Mouse (Mus musculus) urinary bladder, postnatal 4 days (tissue): ENCODE data around the gene Sh3bgrl3.
"Not testable (repeated sequence)": the region's sequence is repeated elsewhere in the genome, so short reads cannot be mapped to it uniquely, and the experiment has no call there.

Source experiments
- DNase-seq, 2 experiments: peaks; one replicate each; pipeline ENCODE4 v3.0.0; 2021 to 2022; ENCODE audit warnings: low spot score in 2 of 2

Gene Sh3bgrl3

GRCm38 (mm10) chr4:134128221-134128982, at the start of gene Sh3bgrl3:
Sh3bgrl3 (minus strand) TSS chr4:134128789.
- DNase-seq, result peak; percentile 83 to 85

GRCm38 (mm10) chr4:134172391-134172790, 43.8 kb upstream of the Sh3bgrl3 start:
- DNase-seq, result no peak

DNA sequence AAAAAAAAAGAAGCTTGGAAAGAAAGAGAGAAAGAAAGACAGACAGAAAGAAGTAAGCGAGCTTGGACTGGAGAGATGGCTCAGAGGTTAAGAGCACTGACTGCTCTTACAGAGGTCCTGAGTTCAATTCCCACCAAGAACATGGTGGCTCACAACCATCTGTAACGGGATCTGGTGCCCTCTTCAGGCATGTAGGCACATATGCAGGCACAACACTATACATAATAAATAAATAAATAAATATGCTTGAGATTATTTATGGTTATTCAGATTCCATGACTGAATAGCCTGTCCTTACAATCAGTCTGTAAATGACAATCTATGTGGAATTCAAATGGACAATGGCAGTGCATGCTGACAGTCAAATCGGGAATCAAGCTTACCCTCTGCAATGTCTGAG, 38.3 kb upstream of the Sh3bgrl3 start:
- no peak for DNase-seq

- DNase-seq, result no peak
These were observed 37.2 kb upstream of the Sh3bgrl3 start for GRCm38 (mm10) chr4:134165548-134166465.

- DNase-seq, result no peak
These were observed 36.4 kb upstream of the Sh3bgrl3 start for GRCm38 (mm10) chr4:134165024-134165423.

DNA sequence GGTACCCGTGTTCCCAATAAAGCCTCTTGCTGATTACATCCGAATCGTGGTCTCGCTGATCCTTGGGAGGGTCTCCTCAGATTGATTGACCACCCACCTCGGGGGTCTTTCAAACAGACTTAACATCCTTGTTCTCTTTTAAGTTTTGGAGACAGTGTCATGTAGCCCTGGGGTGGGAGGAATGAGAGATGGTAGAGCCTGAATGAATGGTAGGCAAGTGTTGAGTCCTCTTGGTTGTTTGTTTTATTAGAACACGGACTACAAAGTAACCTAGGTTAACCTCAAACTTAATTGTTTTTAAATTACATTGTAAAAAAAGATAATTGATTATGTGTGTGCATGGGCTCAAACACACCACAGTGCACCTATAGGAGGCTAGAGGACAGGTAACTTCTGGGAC, 36.0 kb upstream of the Sh3bgrl3 start:
- DNase-seq, result no peak

DNA sequence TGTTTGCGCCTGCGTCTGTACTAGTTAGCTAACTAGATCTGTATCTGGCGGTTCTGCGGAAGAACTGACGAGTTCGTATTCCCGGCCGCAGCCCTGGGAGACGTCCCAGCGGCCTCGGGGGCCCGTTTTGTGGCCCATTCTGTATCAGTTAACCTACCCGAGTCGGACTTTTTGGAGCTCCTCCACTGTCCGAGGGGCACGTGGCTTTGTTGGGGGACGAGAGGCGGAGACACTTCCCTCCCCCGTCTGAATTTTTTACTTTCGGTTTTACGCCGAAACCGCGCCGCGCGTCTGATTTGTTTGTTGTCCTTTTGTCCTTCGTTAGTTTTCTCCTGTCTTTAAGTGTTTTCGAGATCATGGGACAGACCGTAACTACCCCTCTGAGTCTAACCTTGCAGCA, 31.5 kb upstream of the Sh3bgrl3 start:
- not testable (repeated sequence) for DNase-seq

DNA sequence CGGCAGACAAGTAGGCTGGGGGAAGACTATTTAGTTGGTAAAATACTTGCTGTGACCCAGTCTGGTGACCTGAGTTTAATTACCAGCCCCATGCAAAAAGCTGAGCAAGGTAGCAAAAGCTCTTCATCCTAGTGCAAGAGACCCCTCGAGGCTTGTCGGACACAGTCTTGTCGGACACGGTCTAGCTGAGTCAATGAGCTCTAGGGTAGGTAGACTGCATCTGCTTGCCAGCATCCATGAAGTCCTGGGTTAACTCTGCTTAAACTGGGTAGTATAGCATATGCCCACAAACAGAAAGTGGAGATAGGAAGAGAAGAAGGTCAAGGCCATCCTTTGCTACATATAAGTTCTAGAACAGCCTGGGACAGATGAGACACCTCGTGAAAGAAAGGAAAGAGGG, 30.2 kb upstream of the Sh3bgrl3 start:
- DNase-seq, result no peak

- no peak for DNase-seq
These were observed 29.0 kb upstream of the Sh3bgrl3 start for GRCm38 (mm10) chr4:134157558-134157957.

- no peak for DNase-seq
These were observed 28.2 kb upstream of the Sh3bgrl3 start for GRCm38 (mm10) chr4:134156744-134157143.

DNA sequence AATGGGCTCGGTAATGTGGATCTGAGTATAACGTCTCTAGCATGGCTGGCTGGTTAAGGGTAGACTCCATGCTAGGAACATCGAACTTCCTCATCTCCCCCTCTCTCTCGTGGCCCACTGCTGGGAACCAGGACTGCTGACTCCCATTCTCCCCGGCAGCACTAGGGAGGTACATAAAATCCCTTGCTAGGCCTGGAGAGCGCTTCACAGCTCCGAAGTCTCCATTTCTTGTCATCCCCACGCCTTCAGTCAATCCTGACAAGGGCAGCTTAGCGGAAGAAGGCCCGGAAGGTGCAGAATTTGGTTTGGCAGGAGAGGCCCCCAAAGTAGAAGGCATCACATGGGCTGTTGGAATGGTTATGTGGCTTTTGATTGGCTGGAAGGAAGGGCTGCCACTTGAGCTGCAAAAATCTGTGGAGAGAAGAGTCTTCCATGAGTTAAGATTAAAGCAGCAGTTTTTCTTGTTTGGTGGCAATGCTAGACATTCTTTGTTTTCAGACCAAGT, 27.4 kb upstream of the Sh3bgrl3 start:
- no peak for DNase-seq

- no peak for DNase-seq
These were observed 26.9 kb upstream of the Sh3bgrl3 start for GRCm38 (mm10) chr4:134155531-134155930.

DNA sequence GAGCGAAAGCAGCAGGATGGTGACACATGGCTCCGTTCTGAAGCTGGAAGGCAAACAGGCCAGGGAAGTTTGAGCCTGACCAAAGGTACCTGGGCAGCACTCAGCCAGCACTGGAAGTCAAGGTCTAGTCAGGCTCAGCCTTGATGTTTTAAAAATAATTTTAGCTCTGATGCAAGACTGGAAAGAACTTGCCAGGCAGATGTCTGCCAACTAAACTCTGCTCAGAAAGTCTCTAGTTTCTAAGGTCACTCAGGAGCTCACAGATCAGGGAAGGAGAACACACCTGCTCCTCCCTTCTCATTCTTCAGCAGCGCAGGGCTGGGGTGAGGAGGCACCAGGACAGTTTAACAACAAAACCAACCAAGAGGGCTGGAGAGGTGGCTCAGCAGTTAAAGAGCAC, 25.8 kb upstream of the Sh3bgrl3 start:
- no peak for DNase-seq

- DNase-seq, result no peak
These were observed 25.1 kb upstream of the Sh3bgrl3 start for GRCm38 (mm10) chr4:134153656-134154055.

DNA sequence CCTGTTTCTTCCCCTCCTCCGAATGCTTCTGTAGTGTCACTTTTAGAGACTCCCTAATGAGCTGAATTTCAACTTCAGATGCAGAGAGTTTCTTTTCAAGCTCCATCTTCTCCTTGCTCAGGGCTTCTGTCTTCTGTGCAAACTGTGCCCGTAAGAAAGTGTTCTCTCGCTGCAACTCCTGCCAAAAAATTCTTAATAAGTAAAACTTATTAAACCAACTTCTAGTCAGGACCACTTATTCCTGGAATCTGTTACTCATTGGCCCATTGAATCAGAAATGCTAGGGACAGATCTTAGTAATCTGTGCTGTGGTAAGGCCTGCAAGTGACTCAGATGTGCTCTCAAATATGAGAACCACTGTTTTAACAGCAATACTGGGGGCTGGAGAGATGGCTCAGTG, 23.5 kb upstream of the Sh3bgrl3 start:
- DNase-seq, result no peak

DNA sequence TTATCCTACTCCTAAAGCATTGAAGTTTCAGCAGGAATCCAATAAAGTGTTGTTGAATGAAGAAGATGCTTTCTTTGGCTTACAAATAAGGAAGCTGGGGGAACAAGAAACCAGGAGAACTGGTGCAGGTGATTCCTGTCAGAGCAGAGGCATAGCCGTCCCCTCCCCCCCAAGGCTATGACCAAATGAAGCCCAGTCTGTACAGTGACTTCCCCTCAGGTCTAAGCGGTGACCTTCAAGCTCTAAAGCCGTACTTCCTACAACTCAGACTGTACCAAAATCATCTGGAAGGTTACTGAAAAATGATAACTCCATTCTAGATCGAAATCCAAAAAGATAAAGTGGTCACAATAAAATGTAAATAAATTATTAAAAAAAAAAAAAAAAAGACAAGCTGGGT, 20.8 kb upstream of the Sh3bgrl3 start:
- DNase-seq, result no peak

- DNase-seq, result not testable (repeated sequence)
These were observed 15.7 kb upstream of the Sh3bgrl3 start for GRCm38 (mm10) chr4:134144297-134144696.

DNA sequence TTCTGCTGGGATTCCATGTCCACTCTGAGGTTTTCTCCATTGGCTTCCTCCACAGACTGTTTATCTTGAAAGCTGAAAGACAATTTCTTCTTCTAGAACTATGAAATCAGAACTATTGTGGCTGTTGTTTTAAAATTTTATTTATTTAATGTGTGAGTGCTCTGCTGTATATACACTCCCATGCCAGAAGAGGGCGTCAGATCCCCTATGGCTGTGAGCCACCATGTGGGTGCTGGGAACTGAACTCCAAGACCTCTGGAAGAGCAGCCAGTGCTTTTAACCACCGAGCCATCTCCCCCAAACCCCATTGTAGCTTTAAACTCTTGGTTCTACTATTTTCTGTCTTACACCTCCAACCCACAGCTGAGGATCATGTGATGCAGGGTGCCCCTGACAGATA, 10.3 kb upstream of the Sh3bgrl3 start:
- DNase-seq, result no peak

DNA sequence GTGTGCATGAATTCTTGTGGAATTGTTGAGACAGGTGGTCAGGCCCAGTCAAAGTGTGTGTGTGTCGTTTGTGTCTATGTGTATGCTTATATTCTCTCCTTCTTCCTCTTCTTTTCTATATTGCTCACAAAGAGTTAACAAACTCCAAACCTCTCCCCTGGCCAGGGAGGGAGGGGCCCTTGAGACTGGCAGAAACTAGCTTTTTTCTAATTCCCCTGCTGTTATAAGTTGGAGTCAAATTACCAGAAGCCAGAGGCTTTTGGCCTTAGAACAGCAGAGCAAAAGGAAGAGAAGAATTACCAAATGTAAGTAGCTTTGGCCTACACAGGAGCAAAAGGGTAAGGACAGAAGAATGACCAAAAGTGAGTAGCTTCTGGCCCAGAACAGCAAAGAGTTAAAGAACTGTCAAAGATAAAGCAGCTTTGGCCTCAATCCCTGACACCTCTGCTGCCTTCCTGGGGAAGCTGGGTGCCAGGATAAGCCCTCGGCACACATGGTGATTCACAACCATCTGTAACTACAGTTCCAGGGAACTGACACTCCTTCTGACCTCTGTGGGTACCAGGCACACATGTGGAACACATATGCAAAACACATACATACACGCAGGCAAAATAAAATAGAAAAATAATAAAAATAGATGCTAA, 7.8 kb upstream of the Sh3bgrl3 start:
- DNase-seq, result no peak

DNA sequence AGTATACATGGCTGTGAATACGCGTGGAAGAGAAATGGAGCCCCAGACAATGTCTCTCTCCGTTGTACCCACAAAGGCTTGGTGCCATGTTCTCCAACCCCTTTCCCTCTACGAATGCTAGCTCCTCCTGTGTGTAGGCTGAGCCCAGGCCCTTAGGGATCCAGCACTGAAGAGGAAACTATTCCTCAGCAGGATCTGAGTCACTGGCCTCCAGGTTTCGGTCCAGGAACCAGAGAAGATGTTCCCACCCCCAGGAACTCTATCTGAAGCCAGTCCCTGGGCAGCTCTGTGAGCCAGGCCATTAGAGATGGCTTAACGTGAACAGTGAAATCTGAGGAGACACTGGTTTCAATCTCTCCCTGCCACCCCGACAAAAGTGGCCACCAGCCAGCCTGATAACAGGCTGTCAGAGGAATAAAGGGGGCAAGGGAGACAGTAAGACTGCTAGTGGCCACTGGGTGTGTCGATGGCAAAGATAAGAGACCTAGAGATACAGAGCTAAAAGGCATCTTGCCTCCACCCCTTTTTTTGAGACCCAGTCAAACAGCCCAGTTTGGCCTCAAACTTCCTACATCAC, 4.0 kb upstream of the Sh3bgrl3 start:
- DNase-seq, result no peak

DNA sequence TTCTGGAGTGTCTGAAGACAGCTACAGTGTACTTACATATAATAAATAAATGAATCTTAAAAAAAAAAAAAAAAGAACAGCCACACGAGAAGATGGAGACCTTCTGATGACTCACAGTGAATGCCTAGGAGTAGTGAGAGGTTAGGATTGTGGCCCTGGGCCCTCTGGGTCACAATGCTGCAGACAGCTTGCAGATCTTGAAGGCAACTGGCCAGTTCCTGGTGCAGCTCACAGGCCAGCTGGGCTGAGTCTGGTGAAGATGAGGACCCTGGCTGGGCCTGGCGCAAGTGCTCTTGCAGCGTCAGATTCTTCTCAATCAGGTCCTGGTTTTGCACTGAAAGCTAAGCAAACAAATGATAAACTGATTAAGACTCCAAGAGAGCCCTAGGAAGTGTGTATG, 3.5 kb upstream of the Sh3bgrl3 start:
- DNase-seq, result no peak

GRCm38 (mm10) chr4:134129482-134129881, 893 bp upstream of the Sh3bgrl3 start:
- no peak for DNase-seq
